Comparison of ENCODE assay signal across 29 mouse cellular contexts in the genomic region with DNA sequence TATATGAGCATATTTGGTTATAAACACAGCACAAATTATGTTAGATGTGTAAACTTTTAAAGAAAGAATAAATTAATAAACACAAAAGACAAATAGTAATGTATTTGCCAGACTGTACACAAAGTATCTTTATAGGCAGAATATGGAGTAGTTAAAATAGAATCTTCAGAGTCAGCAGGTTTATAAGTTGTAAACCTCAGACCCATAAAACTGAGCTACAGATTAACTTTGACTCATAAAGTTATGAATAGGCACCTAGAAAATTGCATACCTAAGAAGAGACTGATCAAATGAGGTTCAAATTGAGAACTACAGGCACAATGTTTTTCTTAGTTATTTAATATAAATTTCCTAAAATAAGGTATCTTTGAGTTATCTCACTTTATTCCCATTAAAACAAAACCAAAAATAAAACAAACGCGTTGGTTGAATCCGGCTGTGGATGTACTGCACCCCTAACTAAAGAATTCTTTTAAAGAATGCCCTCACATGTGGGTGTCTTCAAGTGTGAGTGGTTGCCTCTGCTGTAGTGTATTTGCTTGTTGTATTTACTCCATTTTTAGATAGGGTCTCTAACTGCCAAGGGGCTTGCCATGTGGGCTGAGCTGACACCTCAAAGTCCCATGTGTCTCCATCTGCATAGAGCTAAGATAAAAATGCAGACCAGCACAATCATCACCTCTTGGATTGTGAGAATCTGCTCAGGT.
"Had no signal": no experiment of that assay in that cellular context is flagged by ENCODE, and none has a peak within 500 bp of the region (broad histone marks: within the 10 kb centered on the region; RNA-seq: fewer than 3 reads in every experiment).

No protein-coding gene starts in this region.

- H3K27me3 ChIP-seq: embryonic facial prominence, embryonic 12.5 days; embryonic facial prominence, embryonic 13.5 days; embryonic facial prominence, embryonic 15.5 days; forebrain, embryonic 15.5 days had no signal

- H3K4me1 ChIP-seq: embryonic facial prominence, embryonic 10.5 days; embryonic facial prominence, embryonic 12.5 days; embryonic facial prominence, embryonic 13.5 days; embryonic facial prominence, embryonic 15.5 days; forebrain, embryonic 12.5 days had no signal

- DNase-seq: cerebellum, adult 18-20 months; cerebellum, adult 2 months; cerebellum, adult 8-10 months; cerebellum, adult 9-10 months; cerebellum, adult 9-11 months; cerebellum, postnatal 14 days; cerebellum, postnatal 25 days; cerebellum, postnatal 36 days; embryo, embryonic 11 days; forebrain, postnatal 0 days; gastrocnemius, adult 2 months; gastrocnemius, postnatal 10 days; gastrocnemius, postnatal 14 days; gastrocnemius, postnatal 25 days; gastrocnemius, postnatal 36 days; heart, adult 11 months; heart, adult 18-20 months; heart, adult 2 months had no signal

- ATAC-seq: forebrain, embryonic 13.5 days; forebrain, embryonic 14.5 days; forebrain, embryonic 15.5 days; forebrain, embryonic 16.5 days; forebrain, postnatal 0 days had no signal

- H3K9ac ChIP-seq: embryonic facial prominence, embryonic 12.5 days; embryonic facial prominence, embryonic 13.5 days; embryonic facial prominence, embryonic 15.5 days; forebrain, embryonic 12.5 days; forebrain, embryonic 13.5 days; forebrain, embryonic 15.5 days; forebrain, postnatal 0 days had no signal

- H3K4me2 ChIP-seq: embryonic facial prominence, embryonic 12.5 days; embryonic facial prominence, embryonic 13.5 days; embryonic facial prominence, embryonic 15.5 days; forebrain, embryonic 12.5 days; forebrain, embryonic 13.5 days; forebrain, embryonic 15.5 days had no signal

- H3K36me3 ChIP-seq: embryonic facial prominence, embryonic 10.5 days; embryonic facial prominence, embryonic 12.5 days; embryonic facial prominence, embryonic 13.5 days; embryonic facial prominence, embryonic 15.5 days; forebrain, embryonic 10.5 days; forebrain, embryonic 12.5 days; forebrain, embryonic 15.5 days had no signal

- H3K27ac ChIP-seq: embryonic facial prominence, embryonic 10.5 days; embryonic facial prominence, embryonic 12.5 days; embryonic facial prominence, embryonic 13.5 days; embryonic facial prominence, embryonic 15.5 days; forebrain, embryonic 10.5 days; forebrain, embryonic 12.5 days; forebrain, embryonic 13.5 days; forebrain, embryonic 15.5 days; gastrocnemius, adult 2 months; heart, adult 2 months had no signal

- H3K9me3 ChIP-seq: embryonic facial prominence, embryonic 10.5 days; embryonic facial prominence, embryonic 12.5 days; embryonic facial prominence, embryonic 13.5 days; embryonic facial prominence, embryonic 15.5 days; forebrain, embryonic 10.5 days; forebrain, embryonic 12.5 days; forebrain, embryonic 13.5 days; forebrain, embryonic 15.5 days had no signal

- H3K4me3 ChIP-seq: embryonic facial prominence, embryonic 10.5 days; embryonic facial prominence, embryonic 12.5 days; embryonic facial prominence, embryonic 13.5 days; embryonic facial prominence, embryonic 15.5 days; erythroblast, embryonic 14.5 days; forebrain, embryonic 10.5 days; forebrain, embryonic 12.5 days; forebrain, embryonic 13.5 days; forebrain, embryonic 15.5 days; gastrocnemius, adult 2 months; heart, adult 2 months had no signal
